Mouse (Mus musculus): Measurements from ENCODE around the gene Aqp12. TPM values are rescaled to one million over a fixed set of nuclear protein-coding genes. Genes with fewer than 3 reads are reported as not detected.
A peak's percentile ranks its signal among the peaks of the same experiment; 100 is the strongest.

The Aqp12 gene
- polyA plus RNA-seq, 1 experiment from 2014 or later: 8.3 TPM

GRCm38 (mm10) chr1:93012103-93012585 lies 6.0 kb downstream of the Aqp12 start:
- 69% methylated on average over 7 of the region's 7 CpGs for WGBS

DNA sequence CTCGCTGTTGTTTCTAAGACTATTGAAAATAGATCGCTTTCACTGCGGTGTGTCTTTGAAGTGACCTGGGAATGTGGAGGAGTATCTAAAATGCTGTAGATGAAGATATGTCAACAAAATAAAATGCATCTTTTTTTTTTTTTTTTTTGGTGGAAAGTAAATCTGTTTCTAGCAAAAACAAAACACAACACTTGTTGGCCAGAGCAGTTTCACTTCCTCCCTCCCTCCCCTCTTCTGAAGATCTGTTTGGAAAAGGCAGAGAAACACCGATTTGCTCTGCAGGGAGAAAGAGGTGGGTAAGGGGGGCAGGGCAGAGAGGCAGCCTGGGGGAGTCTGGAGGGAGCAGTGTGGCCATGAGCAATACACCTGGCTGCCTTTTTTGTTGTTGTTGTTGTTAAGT lies 7.2 kb downstream of the Aqp12 start:
- no peak overlapping the region for H3K4me3 ChIP-seq (ENCODE audit: low read length)
- no peak overlapping the region for H3K9ac ChIP-seq (ENCODE audit: low read depth, low read length)
- ATAC-seq: no peak
- no peak overlapping the region for H3K27ac ChIP-seq (ENCODE audit: low read length)
- WGBS: 72% methylated on average over 4 of the region's 4 CpGs
- no peaks in the 10 kb centered on the region for H3K9me3 ChIP-seq (ENCODE audit: control insufficient read depth, low read length)
- no peaks in the 10 kb centered on the region for H3K4me1 ChIP-seq (ENCODE audit: control insufficient read depth, insufficient read depth, low read length)
- no peaks in the 10 kb centered on the region for H3K36me3 ChIP-seq (ENCODE audit: control insufficient read depth, insufficient read depth, low read length)
- H3K27me3 ChIP-seq (replicated peaks; ENCODE audit: control insufficient read depth, insufficient read depth, low read length): no peaks in the 10 kb centered on the region
- no peak overlapping the region for H3K4me2 ChIP-seq (ENCODE audit: low read depth, low read length)

More at GRCm38 (mm10) chr1:93012103-93012585, 6.0 kb downstream of the Aqp12 start:
- Histone ChIP-seq H3K9ac (ENCODE audit: low read depth, low read length) (no peak overlapping the region), H3K36me3 (ENCODE audit: control insufficient read depth, insufficient read depth, low read length) (no peaks in the 10 kb centered on the region), H3K4me1 (ENCODE audit: control insufficient read depth, insufficient read depth, low read length) (no peaks in the 10 kb centered on the region), H3K27ac (ENCODE audit: low read length) (no peak overlapping the region), H3K9me3 (ENCODE audit: control insufficient read depth, low read length) (no peaks in the 10 kb centered on the region), H3K4me2 (ENCODE audit: low read depth, low read length) (no peak overlapping the region), H3K27me3 (replicated peaks; ENCODE audit: control insufficient read depth, insufficient read depth, low read length) (no peaks in the 10 kb centered on the region), H3K4me3 (ENCODE audit: low read length) (no peak overlapping the region)
- no peak for ATAC-seq

GRCm38 (mm10) chr1:93014460-93014859 lies 8.3 kb downstream of the Aqp12 start:
- peak; percentile 66 for ATAC-seq
- no peaks in the 10 kb centered on the region for H3K36me3 ChIP-seq (ENCODE audit: control insufficient read depth, insufficient read depth, low read length)

DNA sequence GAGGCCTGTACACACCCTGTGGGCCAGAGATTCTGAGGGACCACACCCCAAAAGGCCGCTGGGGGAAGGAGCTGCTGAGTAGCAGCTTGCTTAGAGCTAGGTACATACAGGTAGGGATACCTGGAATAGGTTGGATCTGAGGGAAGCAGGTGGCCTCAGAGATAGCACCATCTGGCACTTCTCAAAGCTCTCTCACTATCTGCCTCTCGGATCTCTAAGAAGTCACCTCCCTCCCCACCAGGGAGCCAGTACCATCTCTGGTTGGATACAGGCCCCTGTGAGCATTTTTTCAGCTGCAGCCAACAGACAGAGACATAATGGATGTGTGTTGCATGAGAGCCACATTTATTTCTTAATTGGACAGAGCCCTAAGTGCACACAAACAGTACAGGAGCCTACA lies 9.0 kb downstream of the Aqp12 start:
- H3K27ac ChIP-seq (ENCODE audit: low read length): no peak overlapping the region
- H3K4me1 ChIP-seq (ENCODE audit: control insufficient read depth, insufficient read depth, low read length): no peaks in the 10 kb centered on the region
- H3K4me3 ChIP-seq (ENCODE audit: low read length): no peak overlapping the region
- no peaks in the 10 kb centered on the region for H3K27me3 ChIP-seq (replicated peaks; ENCODE audit: control insufficient read depth, insufficient read depth, low read length)
- ATAC-seq: no peak
- no peaks in the 10 kb centered on the region for H3K9me3 ChIP-seq (ENCODE audit: control insufficient read depth, low read length)
- no peaks in the 10 kb centered on the region for H3K36me3 ChIP-seq (ENCODE audit: control insufficient read depth, insufficient read depth, low read length)
- 57% methylated on average over 2 of the region's 2 CpGs for WGBS
- no peak overlapping the region for H3K9ac ChIP-seq (ENCODE audit: low read depth, low read length)
- no peak overlapping the region for H3K4me2 ChIP-seq (ENCODE audit: low read depth, low read length)

More at GRCm38 (mm10) chr1:93014460-93014859, 8.3 kb downstream of the Aqp12 start:
- no peaks in the 10 kb centered on the region for H3K27me3 ChIP-seq (replicated peaks; ENCODE audit: control insufficient read depth, insufficient read depth, low read length)
- H3K4me1 ChIP-seq (ENCODE audit: control insufficient read depth, insufficient read depth, low read length): no peaks in the 10 kb centered on the region
- H3K4me2 ChIP-seq (ENCODE audit: low read depth, low read length): no peak overlapping the region
- H3K27ac ChIP-seq (ENCODE audit: low read length): no peak overlapping the region
- H3K9ac ChIP-seq (ENCODE audit: low read depth, low read length): no peak overlapping the region
- no peak overlapping the region for H3K4me3 ChIP-seq (ENCODE audit: low read length)
- H3K9me3 ChIP-seq (ENCODE audit: control insufficient read depth, low read length): no peaks in the 10 kb centered on the region

DNA sequence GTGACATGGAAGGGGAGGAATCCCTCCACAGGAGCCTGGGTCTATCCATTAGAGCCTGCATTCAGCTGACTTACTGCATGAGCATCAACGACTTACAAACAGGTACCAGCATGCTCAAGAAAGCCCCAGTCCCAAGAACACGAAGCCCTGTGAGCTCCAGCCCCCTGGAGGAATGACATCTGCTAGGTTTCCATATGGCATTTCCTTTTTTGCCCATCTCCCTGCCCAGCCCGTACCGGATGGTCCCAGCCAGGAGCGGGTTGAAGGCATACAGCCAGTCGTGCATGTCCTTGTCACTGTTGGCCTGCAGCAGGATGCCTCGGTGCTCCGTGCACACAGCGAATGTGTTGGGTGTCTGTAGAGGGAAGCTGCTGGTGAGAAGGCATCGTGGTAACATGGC lies 12.6 kb downstream of the Aqp12 start:
- Histone ChIP-seq H3K27ac (ENCODE audit: low read length) (no peak overlapping the region), H3K9ac (ENCODE audit: low read depth, low read length) (no peak overlapping the region), H3K36me3 (ENCODE audit: control insufficient read depth, insufficient read depth, low read length) (no peaks in the 10 kb centered on the region), H3K4me2 (ENCODE audit: low read depth, low read length) (no peak overlapping the region), H3K4me3 (ENCODE audit: low read length) (no peak overlapping the region), H3K9me3 (ENCODE audit: control insufficient read depth, low read length) (no peaks in the 10 kb centered on the region), H3K27me3 (replicated peaks; ENCODE audit: control insufficient read depth, insufficient read depth, low read length) (no peaks in the 10 kb centered on the region), H3K4me1 (ENCODE audit: control insufficient read depth, insufficient read depth, low read length) (no peaks in the 10 kb centered on the region)
- WGBS: 86% methylated on average over 10 of the region's 10 CpGs
- no peak for ATAC-seq

DNA sequence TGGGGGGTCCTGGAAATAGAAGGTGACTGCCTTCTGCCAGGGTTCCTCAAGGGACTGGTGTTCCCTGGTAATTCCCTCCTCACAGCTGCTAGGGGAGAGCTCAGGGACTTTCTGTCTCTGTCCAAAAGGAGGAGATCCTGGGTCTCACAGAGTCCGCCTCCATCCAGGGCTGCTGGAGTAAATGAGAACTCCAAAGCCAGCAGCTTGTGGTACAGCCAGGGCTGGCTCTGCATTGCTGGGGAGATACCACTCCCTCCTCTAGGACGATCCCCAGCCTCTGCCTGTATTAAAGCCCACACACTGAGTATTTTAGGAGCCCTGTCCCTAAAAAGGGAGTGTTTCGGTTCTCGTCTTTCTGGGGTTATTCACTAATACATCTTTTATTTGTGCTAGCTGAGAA lies 14.5 kb downstream of the Aqp12 start:
- Histone ChIP-seq H3K27ac (ENCODE audit: low read length) (no peak overlapping the region), H3K4me3 (ENCODE audit: low read length) (no peak overlapping the region), H3K4me2 (ENCODE audit: low read depth, low read length) (no peak overlapping the region), H3K4me1 (ENCODE audit: control insufficient read depth, insufficient read depth, low read length) (no peaks in the 10 kb centered on the region), H3K27me3 (replicated peaks; ENCODE audit: control insufficient read depth, insufficient read depth, low read length) (no peaks in the 10 kb centered on the region), H3K9me3 (ENCODE audit: control insufficient read depth, low read length) (no peaks in the 10 kb centered on the region), H3K9ac (ENCODE audit: low read depth, low read length) (no peak overlapping the region), H3K36me3 (ENCODE audit: control insufficient read depth, insufficient read depth, low read length) (no peaks in the 10 kb centered on the region)
- WGBS: 78% methylated on average over 4 of the region's 4 CpGs
- no peak for ATAC-seq

GRCm38 (mm10) chr1:93026600-93026999 lies 20.5 kb downstream of the Aqp12 start:
- no peak overlapping the region for H3K27ac ChIP-seq (ENCODE audit: low read length)
- H3K4me2 ChIP-seq (ENCODE audit: low read depth, low read length): no peak overlapping the region
- no peak overlapping the region for H3K4me3 ChIP-seq (ENCODE audit: low read length)
- WGBS: 83% methylated on average over 8 of the region's 8 CpGs
- ATAC-seq: no peak
- no peak overlapping the region for H3K9ac ChIP-seq (ENCODE audit: low read depth, low read length)
- H3K9me3 ChIP-seq (ENCODE audit: control insufficient read depth, low read length): no peaks in the 10 kb centered on the region
- H3K4me1 ChIP-seq (ENCODE audit: control insufficient read depth, insufficient read depth, low read length): no peaks in the 10 kb centered on the region
- H3K36me3 ChIP-seq (ENCODE audit: control insufficient read depth, insufficient read depth, low read length): no peaks in the 10 kb centered on the region
- no peaks in the 10 kb centered on the region for H3K27me3 ChIP-seq (replicated peaks; ENCODE audit: control insufficient read depth, insufficient read depth, low read length)

GRCm38 (mm10) chr1:93029387-93029786 lies 23.3 kb downstream of the Aqp12 start:
- no peak overlapping the region for H3K27ac ChIP-seq (ENCODE audit: low read length)
- no peak overlapping the region for H3K9ac ChIP-seq (ENCODE audit: low read depth, low read length)
- no peaks in the 10 kb centered on the region for H3K36me3 ChIP-seq (ENCODE audit: control insufficient read depth, insufficient read depth, low read length)
- 94% methylated on average over 10 of the region's 10 CpGs for WGBS
- ATAC-seq: no peak
- no peaks in the 10 kb centered on the region for H3K9me3 ChIP-seq (ENCODE audit: control insufficient read depth, low read length)
- no peaks in the 10 kb centered on the region for H3K4me1 ChIP-seq (ENCODE audit: control insufficient read depth, insufficient read depth, low read length)
- H3K27me3 ChIP-seq (replicated peaks; ENCODE audit: control insufficient read depth, insufficient read depth, low read length): no peaks in the 10 kb centered on the region
- H3K4me2 ChIP-seq (ENCODE audit: low read depth, low read length): no peak overlapping the region
- no peak overlapping the region for H3K4me3 ChIP-seq (ENCODE audit: low read length)

- no peak for ATAC-seq
- Histone ChIP-seq H3K4me2 (ENCODE audit: low read depth, low read length) (no peak overlapping the region), H3K27me3 (replicated peaks; ENCODE audit: control insufficient read depth, insufficient read depth, low read length) (no peaks in the 10 kb centered on the region), H3K9me3 (ENCODE audit: control insufficient read depth, low read length) (no peaks in the 10 kb centered on the region), H3K4me1 (ENCODE audit: control insufficient read depth, insufficient read depth, low read length) (no peaks in the 10 kb centered on the region), H3K27ac (ENCODE audit: low read length) (no peak overlapping the region), H3K9ac (ENCODE audit: low read depth, low read length) (no peak overlapping the region), H3K36me3 (ENCODE audit: control insufficient read depth, insufficient read depth, low read length) (no peaks in the 10 kb centered on the region), H3K4me3 (ENCODE audit: low read length) (no peak overlapping the region)
- WGBS: 57% methylated on average over 2 of the region's 2 CpGs
Observed at GRCm38 (mm10) chr1:93030060-93030459, 23.9 kb downstream of the Aqp12 start.

DNA sequence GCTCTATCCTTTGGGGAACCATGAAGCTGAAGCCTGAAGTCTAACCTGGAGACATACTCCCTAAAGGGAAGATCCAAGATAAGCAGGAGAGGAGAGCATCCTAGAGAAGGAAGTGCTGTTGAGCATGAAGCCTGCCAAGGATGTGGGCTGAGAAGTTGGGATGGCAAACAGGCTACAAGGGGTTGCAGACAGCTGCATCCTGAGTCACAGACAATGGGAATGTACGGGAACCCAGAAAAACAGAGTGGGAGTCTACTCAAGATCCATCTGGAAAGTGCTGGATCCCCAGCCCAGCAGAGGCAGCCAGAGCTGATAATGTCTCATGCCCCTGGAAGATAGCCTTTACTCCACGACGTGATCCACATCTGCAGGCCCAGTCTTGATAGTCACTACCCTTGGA lies 25.1 kb downstream of the Aqp12 start:
- no peak overlapping the region for H3K4me3 ChIP-seq (ENCODE audit: low read length)
- no peaks in the 10 kb centered on the region for H3K4me1 ChIP-seq (ENCODE audit: control insufficient read depth, insufficient read depth, low read length)
- ATAC-seq: no peak
- H3K9me3 ChIP-seq (ENCODE audit: control insufficient read depth, low read length): no peaks in the 10 kb centered on the region
- H3K27ac ChIP-seq (ENCODE audit: low read length): no peak overlapping the region
- no peak overlapping the region for H3K9ac ChIP-seq (ENCODE audit: low read depth, low read length)
- H3K27me3 ChIP-seq (replicated peaks; ENCODE audit: control insufficient read depth, insufficient read depth, low read length): no peaks in the 10 kb centered on the region
- H3K4me2 ChIP-seq (ENCODE audit: low read depth, low read length): no peak overlapping the region
- 91% methylated on average over 3 of the region's 3 CpGs for WGBS
- H3K36me3 ChIP-seq (ENCODE audit: control insufficient read depth, insufficient read depth, low read length): no peaks in the 10 kb centered on the region

All from intestine, embryonic 16.5 days (tissue).